Mouse (Mus musculus) kidney, postnatal 10 days (tissue): ENCODE measurements at regions not wholly inside any gene's neighbourhood (a gene's known extent, or its start where the extent isn't known, plus 50 kb on each side); places are given as distances from the start of the nearest gene placed in this dataset.
A peak's percentile ranks its signal among the peaks of the same experiment; 100 is the strongest.

Experiments
- DNase-seq: peaks from one replicate; pipeline ENCODE4 v3.0.0; 2021; ENCODE audit warnings: mixed read lengths

DNA sequence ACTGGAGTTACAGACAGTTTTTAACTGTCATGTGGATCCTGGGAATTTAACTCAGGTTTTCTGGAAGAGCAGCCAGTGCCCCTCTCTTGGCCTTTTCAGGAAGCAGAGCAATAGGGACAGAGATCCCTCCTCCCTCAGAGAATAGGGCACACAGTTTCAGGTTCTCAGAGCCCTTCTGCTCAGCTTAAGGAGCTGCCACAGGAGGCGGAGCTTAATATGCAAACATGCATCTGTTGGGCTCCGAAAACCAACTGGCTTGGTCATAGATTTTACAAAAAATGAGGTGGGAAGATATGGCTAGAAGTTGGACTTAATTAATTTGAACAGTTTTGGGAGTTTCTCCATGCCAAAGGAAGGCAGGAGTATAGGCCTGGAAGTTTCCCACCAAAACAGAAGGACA lies 61.9 kb upstream of the Znrf2 start:
- no peak for DNase-seq

- no peak for DNase-seq
These were observed 59.2 kb upstream of the Znrf2 start for GRCm38 (mm10) chr6:54757511-54757911.

DNA sequence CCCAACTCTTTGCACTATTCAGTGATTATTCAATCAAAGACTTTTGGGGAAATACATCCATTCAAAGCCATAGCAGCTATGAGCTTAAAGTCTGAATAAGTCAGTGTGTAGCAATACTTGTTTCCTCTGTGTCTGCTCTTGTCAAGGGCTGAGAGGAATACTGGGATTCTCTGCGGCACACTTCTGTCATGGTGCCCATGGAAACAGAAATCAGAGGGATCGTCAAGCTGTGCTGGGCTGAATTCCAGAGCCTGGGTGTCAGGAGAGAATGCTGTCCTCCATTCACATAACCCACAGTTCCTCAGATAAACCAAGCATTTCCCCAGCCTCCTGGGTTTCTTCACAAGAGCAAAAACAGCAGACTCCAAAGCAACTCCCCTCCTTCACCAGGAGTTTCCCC lies 58.6 kb upstream of the Znrf2 start:
- DNase-seq: peak; percentile 14

DNA sequence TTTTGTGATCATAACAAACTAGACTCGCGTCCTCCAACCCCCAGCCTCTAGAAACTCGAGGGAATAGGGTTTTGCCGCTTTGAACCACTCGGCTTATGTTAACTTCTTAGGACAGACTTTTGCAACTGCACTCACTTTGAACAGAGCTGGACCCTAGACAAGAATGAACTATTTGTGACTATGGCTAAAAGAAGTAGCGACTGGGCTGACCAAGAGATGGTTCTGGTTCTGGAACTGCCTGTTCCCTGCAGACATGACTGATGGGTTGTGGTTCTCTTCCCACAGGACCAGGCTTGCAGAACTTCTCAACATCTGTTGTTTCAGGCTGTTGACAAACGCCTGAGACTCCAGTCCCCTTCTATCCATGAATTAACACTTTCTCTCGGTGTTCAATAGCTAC lies 57.5 kb upstream of the Znrf2 start:
- DNase-seq: no peak

- DNase-seq: peak; percentile 16
These were observed 56.7 kb upstream of the Znrf2 start for GRCm38 (mm10) chr6:54759942-54760498.

- DNase-seq: no peak
These were observed 56.2 kb upstream of the Znrf2 start for GRCm38 (mm10) chr6:54760541-54760940.

DNA sequence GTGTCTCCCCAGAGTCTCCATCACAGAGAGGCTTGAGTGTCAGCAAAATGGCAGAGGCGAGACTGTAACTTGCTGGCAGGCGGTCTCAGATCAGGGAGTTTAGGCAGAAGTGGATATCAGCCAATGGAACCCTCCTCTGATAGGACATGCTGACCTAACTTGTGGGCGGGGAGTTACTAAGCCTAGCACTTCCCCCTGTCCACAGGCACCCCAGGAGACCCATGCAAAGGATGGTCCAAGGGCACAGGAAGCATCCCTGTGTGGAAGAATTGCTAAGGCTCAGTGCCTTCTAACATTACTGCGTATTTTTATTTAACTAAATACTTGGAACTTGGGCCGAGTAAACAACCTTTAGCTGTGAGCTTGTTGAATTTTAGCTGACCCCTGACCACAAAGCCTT lies 54.7 kb upstream of the Znrf2 start:
- DNase-seq: no peak

- no peak for DNase-seq
These were observed 54.2 kb upstream of the Znrf2 start for GRCm38 (mm10) chr6:54762499-54762898.

DNA sequence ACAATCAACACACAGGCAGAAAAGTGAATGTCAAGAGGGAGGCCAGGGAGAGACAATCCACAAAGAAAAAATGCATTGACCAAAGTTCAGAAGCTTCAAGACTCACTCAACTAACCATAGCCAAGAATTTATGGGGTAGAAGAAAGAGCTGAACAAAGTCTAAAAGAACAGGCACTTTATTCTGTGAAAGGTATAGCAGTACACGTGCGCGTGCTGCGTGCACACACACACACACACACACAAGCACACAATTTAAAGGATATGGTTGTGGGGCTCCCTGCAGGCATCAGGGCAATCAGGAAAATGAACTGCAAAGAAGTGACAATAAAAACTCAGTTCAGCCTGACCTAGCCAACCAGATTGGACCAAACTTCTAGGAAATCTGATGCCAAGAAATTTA lies 53.0 kb upstream of the Znrf2 start:
- DNase-seq: no peak

DNA sequence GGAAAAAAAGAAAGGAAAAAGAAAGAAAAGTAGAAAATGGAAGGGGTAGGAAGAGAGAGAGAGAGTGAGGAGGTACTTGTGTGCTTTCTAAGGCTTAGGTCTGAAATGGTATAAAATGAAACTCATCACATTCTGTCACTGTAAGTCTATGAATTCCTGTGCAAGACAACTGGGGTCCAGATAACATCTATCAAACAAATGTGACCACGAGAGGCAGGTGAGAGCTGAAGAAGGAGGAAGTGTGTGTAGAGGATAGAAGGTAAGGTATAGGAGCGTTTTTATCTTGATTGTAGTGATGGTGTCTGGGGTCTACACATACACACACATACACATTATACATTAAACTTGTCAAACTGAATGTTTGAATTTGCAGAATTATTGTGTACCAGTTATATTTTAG lies 51.0 kb upstream of the Znrf2 start:
- no peak for DNase-seq

DNA sequence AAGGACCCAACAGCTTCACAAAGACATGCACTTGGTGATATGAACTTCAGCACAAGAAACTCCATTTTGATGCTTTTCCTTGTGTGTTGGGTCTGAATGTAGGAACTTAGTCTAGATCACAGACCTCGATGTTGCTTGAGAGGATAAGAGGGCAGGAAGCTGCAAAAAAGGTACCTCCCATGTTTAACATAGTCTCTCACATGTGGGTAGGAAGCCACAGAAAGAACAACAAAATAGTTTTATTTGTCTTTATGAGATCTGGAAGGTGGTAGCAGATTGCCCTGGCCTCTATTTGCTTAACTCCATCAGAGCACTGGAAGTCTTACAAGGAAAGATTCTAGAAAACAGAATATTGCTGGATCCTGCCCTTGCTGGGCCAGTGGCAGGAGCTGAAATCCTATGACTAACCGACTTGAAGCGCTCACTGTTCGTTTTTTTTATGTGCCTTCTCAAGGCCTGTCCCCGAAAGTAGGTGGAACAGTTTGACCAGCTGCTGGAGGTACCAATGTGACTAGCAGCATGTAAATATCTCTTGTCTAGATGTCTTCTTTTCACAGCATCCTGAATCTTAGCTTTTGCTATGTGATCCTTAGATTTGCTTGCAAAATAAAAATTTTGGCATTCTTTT lies 50.1 kb upstream of the Znrf2 start:
- DNase-seq: no peak
